Mouse (Mus musculus): ENCODE measurements at regions not wholly inside any gene's neighbourhood (a gene's known extent, or its start where the extent isn't known, plus 50 kb on each side); places are given as distances from the start of the nearest gene placed in this dataset.

- TF ChIP-seq POLR2AphosphoS5 (IDR thresholded peaks at IDR 0.05; ENCODE audit: insufficient replicate concordance, low read depth, low read length) (no peak), GATA2 (IDR thresholded peaks at IDR 0.05; ENCODE audit: borderline replicate concordance, low read depth, low read length) (no peak), CTCF (IDR thresholded peaks at IDR 0.05; ENCODE audit: low read depth, low read length) (no peak), TAL1 (conservative IDR thresholded peaks at IDR 0.05; ENCODE audit: low read depth, low read length) (no peak), GATA1 (IDR thresholded peaks at IDR 0.05; ENCODE audit: borderline replicate concordance, low read length) (no peak)
- no peak for DNase-seq (ENCODE audit: low spot score)
- Histone ChIP-seq H3K4me1 (ENCODE audit: insufficient read depth, low read depth, low read length) (no peaks in the 10 kb centered on the region), H3K36me3 (replicated peaks) (no peaks in the 10 kb centered on the region), H3K9me3 (replicated peaks) (no peaks in the 10 kb centered on the region), H3K4me3 (ENCODE audit: low read depth, low read length) (no peak overlapping the region), H3K27me3 (ENCODE audit: insufficient read depth, low read length) (no peaks in the 10 kb centered on the region)
- ATAC-seq (ENCODE audit: extremely low read depth, insufficient number of reproducible peaks, low FRiP score, poor library complexity, severe bottlenecking), result no peak
These were observed 141.2 kb upstream of the Pja1 start for GRCm38 (mm10) chrX:99612130-99612759.

DNA sequence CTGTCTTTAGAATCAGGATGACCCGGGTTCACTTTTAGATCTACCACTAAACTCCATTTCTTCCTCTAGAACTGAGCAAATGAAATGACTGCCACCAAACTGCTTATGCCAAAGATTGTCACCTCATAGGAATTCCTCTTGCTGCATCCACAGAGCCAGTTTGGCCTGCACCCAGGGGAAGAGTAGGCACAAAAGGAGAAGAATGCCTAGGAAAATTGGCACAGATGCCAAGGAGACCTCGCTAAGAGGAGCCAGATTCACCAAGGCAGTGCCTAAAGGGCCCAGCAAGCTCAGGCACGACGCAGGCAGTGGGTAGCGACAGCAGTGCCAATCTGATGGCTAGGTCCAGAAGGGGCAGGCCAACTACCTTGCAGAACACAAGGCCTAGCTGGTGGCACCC is 139.0 kb upstream of the Pja1 start:
- Histone ChIP-seq H3K4me1 (ENCODE audit: insufficient read depth, low read depth, low read length) (no peaks in the 10 kb centered on the region), H3K4me3 (ENCODE audit: low read depth, low read length) (no peak overlapping the region), H3K9me3 (replicated peaks) (no peaks in the 10 kb centered on the region), H3K36me3 (replicated peaks) (no peaks in the 10 kb centered on the region), H3K27me3 (ENCODE audit: insufficient read depth, low read length) (no peaks in the 10 kb centered on the region)
- ATAC-seq (ENCODE audit: extremely low read depth, insufficient number of reproducible peaks, low FRiP score, poor library complexity, severe bottlenecking), result no peak
- DNase-seq (ENCODE audit: low spot score), result no peak
- TF ChIP-seq CTCF (IDR thresholded peaks at IDR 0.05; ENCODE audit: low read depth, low read length) (no peak), GATA2 (IDR thresholded peaks at IDR 0.05; ENCODE audit: borderline replicate concordance, low read depth, low read length) (no peak), POLR2AphosphoS5 (IDR thresholded peaks at IDR 0.05; ENCODE audit: insufficient replicate concordance, low read depth, low read length) (no peak), GATA1 (IDR thresholded peaks at IDR 0.05; ENCODE audit: borderline replicate concordance, low read length) (no peak), TAL1 (conservative IDR thresholded peaks at IDR 0.05; ENCODE audit: low read depth, low read length) (no peak)

GRCm38 (mm10) chrX:99609591-99609990 is 138.5 kb upstream of the Pja1 start:
- no peaks in the 10 kb centered on the region for H3K9me3 ChIP-seq (replicated peaks)
- H3K27me3 ChIP-seq (ENCODE audit: insufficient read depth, low read length), result no peaks in the 10 kb centered on the region

DNA sequence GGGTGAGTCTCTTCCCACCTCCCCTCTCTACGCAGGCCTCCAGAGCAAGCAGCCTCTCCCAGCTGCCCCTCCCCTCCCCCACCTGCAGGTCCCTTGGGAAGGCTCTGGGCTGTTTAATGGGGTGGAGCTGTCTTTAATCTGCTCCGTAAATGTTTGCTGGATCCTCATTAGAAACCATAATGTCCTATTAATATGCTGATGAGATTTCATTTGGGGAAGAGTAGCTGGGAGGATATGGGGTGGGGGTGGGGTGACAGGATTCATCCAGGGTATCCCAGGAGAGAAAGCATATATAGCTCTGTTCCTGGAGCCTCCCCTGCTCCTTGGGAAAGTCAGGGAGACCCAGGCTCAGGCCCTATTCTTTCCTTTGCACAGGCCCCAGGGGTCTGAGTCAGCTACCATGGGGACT is 137.2 kb upstream of the Pja1 start:
- no peaks in the 10 kb centered on the region for H3K4me1 ChIP-seq (ENCODE audit: insufficient read depth, low read depth, low read length)
- H3K27me3 ChIP-seq (ENCODE audit: insufficient read depth, low read length), result no peaks in the 10 kb centered on the region
- no peaks in the 10 kb centered on the region for H3K9me3 ChIP-seq (replicated peaks)
- no peak for DNase-seq (ENCODE audit: low spot score)
- TF ChIP-seq GATA2 (IDR thresholded peaks at IDR 0.05; ENCODE audit: borderline replicate concordance, low read depth, low read length) (no peak), GATA1 (IDR thresholded peaks at IDR 0.05; ENCODE audit: borderline replicate concordance, low read length) (no peak), POLR2AphosphoS5 (IDR thresholded peaks at IDR 0.05; ENCODE audit: insufficient replicate concordance, low read depth, low read length) (no peak), TAL1 (conservative IDR thresholded peaks at IDR 0.05; ENCODE audit: low read depth, low read length) (no peak), CTCF (IDR thresholded peaks at IDR 0.05; ENCODE audit: low read depth, low read length) (no peak)
- ATAC-seq (ENCODE audit: extremely low read depth, insufficient number of reproducible peaks, low FRiP score, poor library complexity, severe bottlenecking), result no peak
- H3K36me3 ChIP-seq (replicated peaks), result no peaks in the 10 kb centered on the region
- no peak overlapping the region for H3K4me3 ChIP-seq (ENCODE audit: low read depth, low read length)

More at GRCm38 (mm10) chrX:99609591-99609990, 138.5 kb upstream of the Pja1 start:
- no peak for DNase-seq (ENCODE audit: low spot score)
- H3K4me1 ChIP-seq (ENCODE audit: insufficient read depth, low read depth, low read length), result no peaks in the 10 kb centered on the region
- no peak for ATAC-seq (ENCODE audit: extremely low read depth, insufficient number of reproducible peaks, low FRiP score, poor library complexity, severe bottlenecking)
- no peaks in the 10 kb centered on the region for H3K36me3 ChIP-seq (replicated peaks)
- no peak overlapping the region for H3K4me3 ChIP-seq (ENCODE audit: low read depth, low read length)
- no peak for TF ChIP-seq TAL1 (conservative IDR thresholded peaks at IDR 0.05; ENCODE audit: low read depth, low read length)
- TF ChIP-seq POLR2AphosphoS5 (IDR thresholded peaks at IDR 0.05; ENCODE audit: insufficient replicate concordance, low read depth, low read length), result no peak
- TF ChIP-seq GATA2 (IDR thresholded peaks at IDR 0.05; ENCODE audit: borderline replicate concordance, low read depth, low read length), result no peak
- TF ChIP-seq CTCF (IDR thresholded peaks at IDR 0.05; ENCODE audit: low read depth, low read length), result no peak
- TF ChIP-seq GATA1 (IDR thresholded peaks at IDR 0.05; ENCODE audit: borderline replicate concordance, low read length), result no peak

DNA sequence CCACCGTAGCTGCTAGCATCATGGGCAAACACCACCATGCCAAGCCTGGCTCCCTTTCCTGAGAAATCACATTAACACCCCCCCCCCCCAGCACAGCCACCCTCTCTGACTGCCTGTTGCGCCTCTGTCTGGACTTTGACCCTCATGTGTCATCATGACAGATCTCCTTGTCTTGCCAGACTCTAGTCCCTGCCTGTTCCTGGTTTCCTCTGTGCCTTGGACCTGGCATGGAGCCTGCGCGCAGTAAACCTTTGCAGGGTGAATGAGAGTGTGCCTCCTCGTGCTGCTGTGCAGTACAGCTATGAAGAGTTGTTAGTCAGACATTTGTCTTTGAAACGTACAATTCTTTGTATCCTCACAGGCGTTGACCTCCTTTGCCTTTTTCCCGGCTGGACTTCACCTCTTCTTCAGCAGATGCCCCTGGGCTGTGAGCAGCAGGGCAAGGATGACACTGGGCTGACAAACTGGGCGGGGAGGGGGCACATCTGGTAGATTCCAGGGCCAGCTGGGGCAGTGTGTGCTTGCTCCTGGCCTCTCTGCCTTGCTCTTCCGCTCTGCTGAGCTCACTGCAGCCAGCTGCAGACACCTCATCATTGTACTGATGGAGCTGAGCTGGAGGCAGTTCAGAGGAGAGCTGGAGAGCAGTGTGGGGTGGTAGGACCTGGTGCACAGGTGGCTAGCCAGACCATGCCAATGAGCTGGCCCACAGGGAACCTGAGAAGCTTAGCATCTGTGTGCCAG is 134.2 kb upstream of the Pja1 start:
- no peaks in the 10 kb centered on the region for H3K4me1 ChIP-seq (ENCODE audit: insufficient read depth, low read depth, low read length)
- H3K4me3 ChIP-seq (ENCODE audit: low read depth, low read length), result no peak overlapping the region
- no peaks in the 10 kb centered on the region for H3K9me3 ChIP-seq (replicated peaks)
- TF ChIP-seq CTCF (IDR thresholded peaks at IDR 0.05; ENCODE audit: low read depth, low read length) (no peak), GATA2 (IDR thresholded peaks at IDR 0.05; ENCODE audit: borderline replicate concordance, low read depth, low read length) (no peak), POLR2AphosphoS5 (IDR thresholded peaks at IDR 0.05; ENCODE audit: insufficient replicate concordance, low read depth, low read length) (no peak)
- no peaks in the 10 kb centered on the region for H3K27me3 ChIP-seq (ENCODE audit: insufficient read depth, low read length)
- DNase-seq (ENCODE audit: low spot score) (no peak), ATAC-seq (ENCODE audit: extremely low read depth, insufficient number of reproducible peaks, low FRiP score, poor library complexity, severe bottlenecking) (no peak)
- no peaks in the 10 kb centered on the region for H3K36me3 ChIP-seq (replicated peaks)

DNA sequence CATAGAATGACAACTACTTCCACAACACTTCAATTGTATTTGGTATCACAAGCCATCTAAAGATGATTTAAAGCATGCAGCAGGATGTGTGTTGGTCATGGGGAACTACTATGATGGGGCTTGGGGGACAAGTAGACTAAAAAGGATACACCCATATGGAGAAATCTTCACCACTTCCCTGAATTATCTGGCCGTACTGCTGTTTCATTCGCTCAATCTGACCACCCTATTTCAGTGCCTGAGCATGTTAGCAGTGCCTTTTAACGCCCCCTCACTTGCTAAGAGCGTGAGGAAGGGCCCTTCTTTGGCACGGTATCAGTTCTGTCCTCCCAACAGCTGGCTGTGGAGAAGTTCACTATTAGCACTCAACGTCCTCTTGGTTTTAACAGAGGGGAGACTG is 132.6 kb upstream of the Pja1 start:
- no peak for ATAC-seq (ENCODE audit: extremely low read depth, insufficient number of reproducible peaks, low FRiP score, poor library complexity, severe bottlenecking)
- Histone ChIP-seq H3K4me3 (ENCODE audit: low read depth, low read length) (no peak overlapping the region), H3K27me3 (ENCODE audit: insufficient read depth, low read length) (no peaks in the 10 kb centered on the region), H3K9me3 (replicated peaks) (no peaks in the 10 kb centered on the region), H3K4me1 (ENCODE audit: insufficient read depth, low read depth, low read length) (no peaks in the 10 kb centered on the region), H3K36me3 (replicated peaks) (no peaks in the 10 kb centered on the region)
- DNase-seq (ENCODE audit: low spot score), result no peak
- TF ChIP-seq TAL1 (conservative IDR thresholded peaks at IDR 0.05; ENCODE audit: low read depth, low read length), result no peak
- TF ChIP-seq GATA1 (IDR thresholded peaks at IDR 0.05; ENCODE audit: borderline replicate concordance, low read length), result no peak
- TF ChIP-seq CTCF (IDR thresholded peaks at IDR 0.05; ENCODE audit: low read depth, low read length), result no peak
- TF ChIP-seq GATA2 (IDR thresholded peaks at IDR 0.05; ENCODE audit: borderline replicate concordance, low read depth, low read length), result no peak
- TF ChIP-seq POLR2AphosphoS5 (IDR thresholded peaks at IDR 0.05; ENCODE audit: insufficient replicate concordance, low read depth, low read length), result no peak
